Mouse (Mus musculus): Measurements from ENCODE around the gene Ift88. TPM values are rescaled to one million over a fixed set of nuclear protein-coding genes. Genes with fewer than 3 reads are reported as not detected.
A peak's percentile ranks its signal among the peaks of the same experiment; 100 is the strongest.

The Ift88 gene
- polyA plus RNA-seq, 1 experiment from 2014 or later, result 13.5 TPM

- 15% methylated on average over 5 of the region's 5 CpGs for WGBS
- ATAC-seq (ENCODE audit: low read depth), result peak; percentile 43
- H3K27me3 ChIP-seq (ENCODE audit: control insufficient read depth, insufficient read depth, low read depth, low read length), result no peaks in the 10 kb centered on the region
- H3K36me3 ChIP-seq (ENCODE audit: control insufficient read depth, insufficient read depth, low read length), result no peaks in the 10 kb centered on the region
- H3K9ac ChIP-seq (ENCODE audit: low read length), result no peak overlapping the region
- H3K27ac ChIP-seq (ENCODE audit: low read length), result peak overlapping the region; percentile 90
- 0 out of 2 replicates have a peak overlapping the region, but pooled peaks have one; percentile 4 for H3K4me2 ChIP-seq (ENCODE audit: low read depth, low read length)
- no peaks in the 10 kb centered on the region for H3K9me3 ChIP-seq (ENCODE audit: control insufficient read depth, low read length)
- no peak overlapping the region for H3K4me3 ChIP-seq (ENCODE audit: low read length)
- peaks cover 34% of the 10 kb centered on the region for H3K4me1 ChIP-seq (replicated peaks; ENCODE audit: control insufficient read depth, insufficient read depth, low read length)
Observed at GRCm38 (mm10) chr14:57534346-57534745, 110.5 kb downstream of the Ift88 start.

GRCm38 (mm10) chr14:57534961-57535360 is 111.1 kb downstream of the Ift88 start:
- H3K36me3 ChIP-seq (ENCODE audit: control insufficient read depth, insufficient read depth, low read length), result no peaks in the 10 kb centered on the region

GRCm38 (mm10) chr14:57535646-57536045 is 111.8 kb downstream of the Ift88 start:
- peak; percentile 35 for ATAC-seq (ENCODE audit: low read depth)
- no peak overlapping the region for H3K4me3 ChIP-seq (ENCODE audit: low read length)
- H3K9me3 ChIP-seq (ENCODE audit: control insufficient read depth, low read length), result no peaks in the 10 kb centered on the region
- no peaks in the 10 kb centered on the region for H3K36me3 ChIP-seq (ENCODE audit: control insufficient read depth, insufficient read depth, low read length)
- H3K27me3 ChIP-seq (ENCODE audit: control insufficient read depth, insufficient read depth, low read depth, low read length), result no peaks in the 10 kb centered on the region
- WGBS, result 34% methylated on average over 6 of the region's 6 CpGs
- peak overlapping the region; percentile 90 for H3K27ac ChIP-seq (ENCODE audit: low read length)
- peaks cover 34% of the 10 kb centered on the region for H3K4me1 ChIP-seq (replicated peaks; ENCODE audit: control insufficient read depth, insufficient read depth, low read length)
- H3K4me2 ChIP-seq (ENCODE audit: low read depth, low read length), result 0 out of 2 replicates have a peak overlapping the region, but pooled peaks have one; percentile 9
- H3K9ac ChIP-seq (ENCODE audit: low read length), result no peak overlapping the region

More at GRCm38 (mm10) chr14:57534961-57535360, 111.1 kb downstream of the Ift88 start:
- Histone ChIP-seq H3K4me1 (replicated peaks; ENCODE audit: control insufficient read depth, insufficient read depth, low read length) (peaks cover 34% of the 10 kb centered on the region), H3K9me3 (ENCODE audit: control insufficient read depth, low read length) (no peaks in the 10 kb centered on the region), H3K9ac (ENCODE audit: low read length) (0 out of 2 replicates have a peak overlapping the region, but pooled peaks have one; percentile 12), H3K4me2 (ENCODE audit: low read depth, low read length) (0 out of 2 replicates have a peak overlapping the region, but pooled peaks have one; percentile 4), H3K27ac (ENCODE audit: low read length) (peak overlapping the region; percentile 90), H3K27me3 (ENCODE audit: control insufficient read depth, insufficient read depth, low read depth, low read length) (no peaks in the 10 kb centered on the region), H3K4me3 (ENCODE audit: low read length) (no peak overlapping the region)
- ATAC-seq (ENCODE audit: low read depth), result peak; percentile 74
- 22% methylated on average over 8 of the region's 8 CpGs for WGBS

GRCm38 (mm10) chr14:57536820-57537219 is 113.0 kb downstream of the Ift88 start:
- Histone ChIP-seq H3K36me3 (ENCODE audit: control insufficient read depth, insufficient read depth, low read length) (no peaks in the 10 kb centered on the region), H3K9me3 (ENCODE audit: control insufficient read depth, low read length) (no peaks in the 10 kb centered on the region), H3K4me2 (ENCODE audit: low read depth, low read length) (no peak overlapping the region), H3K27ac (ENCODE audit: low read length) (peak overlapping the region; percentile 45), H3K4me1 (replicated peaks; ENCODE audit: control insufficient read depth, insufficient read depth, low read length) (peaks cover 34% of the 10 kb centered on the region), H3K4me3 (ENCODE audit: low read length) (no peak overlapping the region), H3K9ac (ENCODE audit: low read length) (no peak overlapping the region), H3K27me3 (ENCODE audit: control insufficient read depth, insufficient read depth, low read depth, low read length) (no peaks in the 10 kb centered on the region)
- ATAC-seq (ENCODE audit: low read depth), result no peak
- 57% methylated on average over 9 of the region's 9 CpGs for WGBS

GRCm38 (mm10) chr14:57537261-57538015 is 113.6 kb downstream of the Ift88 start:
- peak; percentile 36 for ATAC-seq (ENCODE audit: low read depth)
- 13% methylated on average over 16 of the region's 16 CpGs for WGBS
- H3K4me1 ChIP-seq (replicated peaks; ENCODE audit: control insufficient read depth, insufficient read depth, low read length), result peaks cover 34% of the 10 kb centered on the region

GRCm38 (mm10) chr14:57540683-57541082 is 116.8 kb downstream of the Ift88 start:
- Histone ChIP-seq H3K27ac (ENCODE audit: low read length) (no peak overlapping the region), H3K9me3 (ENCODE audit: control insufficient read depth, low read length) (no peaks in the 10 kb centered on the region), H3K4me1 (replicated peaks; ENCODE audit: control insufficient read depth, insufficient read depth, low read length) (peaks cover 15% of the 10 kb centered on the region), H3K4me3 (ENCODE audit: low read length) (no peak overlapping the region), H3K4me2 (ENCODE audit: low read depth, low read length) (no peak overlapping the region), H3K36me3 (ENCODE audit: control insufficient read depth, insufficient read depth, low read length) (no peaks in the 10 kb centered on the region; the same call in 1 of the 2 replicates), H3K9ac (ENCODE audit: low read length) (no peak overlapping the region), H3K27me3 (ENCODE audit: control insufficient read depth, insufficient read depth, low read depth, low read length) (no peaks in the 10 kb centered on the region)
- no peak for ATAC-seq (ENCODE audit: low read depth)
- WGBS, result 61% methylated on average over 11 of the region's 11 CpGs

More at GRCm38 (mm10) chr14:57537261-57538015, 113.6 kb downstream of the Ift88 start:
- Histone ChIP-seq H3K9ac (ENCODE audit: low read length) (no peak overlapping the region), H3K4me2 (ENCODE audit: low read depth, low read length) (no peak overlapping the region; the same call in 1 of the 2 replicates), H3K4me3 (ENCODE audit: low read length) (no peak overlapping the region), H3K36me3 (ENCODE audit: control insufficient read depth, insufficient read depth, low read length) (no peaks in the 10 kb centered on the region; the same call in 1 of the 2 replicates), H3K27ac (ENCODE audit: low read length) (peak overlapping the region; percentile 45), H3K27me3 (ENCODE audit: control insufficient read depth, insufficient read depth, low read depth, low read length) (no peaks in the 10 kb centered on the region), H3K9me3 (ENCODE audit: control insufficient read depth, low read length) (no peaks in the 10 kb centered on the region)

- peaks cover 16% of the 10 kb centered on the region for H3K4me1 ChIP-seq (replicated peaks; ENCODE audit: control insufficient read depth, insufficient read depth, low read length)
- H3K36me3 ChIP-seq (ENCODE audit: control insufficient read depth, insufficient read depth, low read length), result no peaks in the 10 kb centered on the region; the same call in 1 of the 2 replicates
- no peak overlapping the region for H3K4me2 ChIP-seq (ENCODE audit: low read depth, low read length)
- H3K9me3 ChIP-seq (ENCODE audit: control insufficient read depth, low read length), result no peaks in the 10 kb centered on the region
- no peak for ATAC-seq (ENCODE audit: low read depth)
- H3K27ac ChIP-seq (ENCODE audit: low read length), result no peak overlapping the region
- H3K9ac ChIP-seq (ENCODE audit: low read length), result no peak overlapping the region
- H3K27me3 ChIP-seq (ENCODE audit: control insufficient read depth, insufficient read depth, low read depth, low read length), result no peaks in the 10 kb centered on the region
- WGBS, result 57% methylated on average over 34 of the region's 34 CpGs
- no peak overlapping the region for H3K4me3 ChIP-seq (ENCODE audit: low read length)
Observed at GRCm38 (mm10) chr14:57542231-57542630, 118.4 kb downstream of the Ift88 start.

GRCm38 (mm10) chr14:57543420-57544039 is 119.7 kb downstream of the Ift88 start:
- peaks cover 9% of the 10 kb centered on the region; the same call in 1 of the 2 replicates for H3K4me1 ChIP-seq (replicated peaks; ENCODE audit: control insufficient read depth, insufficient read depth, low read length)
- ATAC-seq (ENCODE audit: low read depth), result no peak
- H3K4me3 ChIP-seq (ENCODE audit: low read length), result no peak overlapping the region
- no peak overlapping the region for H3K9ac ChIP-seq (ENCODE audit: low read length)
- H3K27me3 ChIP-seq (ENCODE audit: control insufficient read depth, insufficient read depth, low read depth, low read length), result no peaks in the 10 kb centered on the region
- H3K4me2 ChIP-seq (ENCODE audit: low read depth, low read length), result no peak overlapping the region
- no peak overlapping the region for H3K27ac ChIP-seq (ENCODE audit: low read length)
- no peaks in the 10 kb centered on the region for H3K9me3 ChIP-seq (ENCODE audit: control insufficient read depth, low read length)
- H3K36me3 ChIP-seq (ENCODE audit: control insufficient read depth, insufficient read depth, low read length), result no peaks in the 10 kb centered on the region; the same call in 1 of the 2 replicates
- 93% methylated on average over 13 of the region's 13 CpGs for WGBS

- no peak overlapping the region for H3K27ac ChIP-seq (ENCODE audit: low read length)
- no peak overlapping the region for H3K4me3 ChIP-seq (ENCODE audit: low read length)
- no peak overlapping the region for H3K4me2 ChIP-seq (ENCODE audit: low read depth, low read length)
- WGBS, result 81% methylated on average over 17 of the region's 17 CpGs
- peaks cover 9% of the 10 kb centered on the region; the same call in 1 of the 2 replicates for H3K4me1 ChIP-seq (replicated peaks; ENCODE audit: control insufficient read depth, insufficient read depth, low read length)
- peaks cover 13% of the 10 kb centered on the region; the same call in 1 of the 2 replicates for H3K36me3 ChIP-seq (ENCODE audit: control insufficient read depth, insufficient read depth, low read length)
- no peak for ATAC-seq (ENCODE audit: low read depth)
- no peak overlapping the region for H3K9ac ChIP-seq (ENCODE audit: low read length)
- no peaks in the 10 kb centered on the region for H3K27me3 ChIP-seq (ENCODE audit: control insufficient read depth, insufficient read depth, low read depth, low read length)
- H3K9me3 ChIP-seq (ENCODE audit: control insufficient read depth, low read length), result no peaks in the 10 kb centered on the region
Observed at GRCm38 (mm10) chr14:57545526-57545925, 121.7 kb downstream of the Ift88 start.

Measured in lung, embryonic 16.5 days (tissue).